Mouse (Mus musculus) embryonic fibroblast, embryonic 13.5 days (primary cell): ENCODE data around the gene Gm49366. TPM values are rescaled to one million over a fixed set of nuclear protein-coding genes. Genes with fewer than 3 reads are reported as not detected.
A peak's percentile ranks its signal among the peaks of the same experiment; 100 is the strongest.
"Not testable (repeated sequence)": the region's sequence is repeated elsewhere in the genome, so short reads cannot be mapped to it uniquely, and the experiment has no call there.

Source experiments
- H3K27ac ChIP-seq: 2 replicates; pipeline ENCODE4 v1.5.1; 2012; ENCODE audit warnings: low read length, control low read depth, inconsistent platforms; ENCODE audit not compliant: insufficient read depth
- H3K4me1 ChIP-seq: 2 replicates; pipeline ENCODE4 v1.6.1; 2011; ENCODE audit warnings: low read length; ENCODE audit not compliant: control insufficient read depth, insufficient read depth
- H3K4me3 ChIP-seq: 2 replicates; pipeline ENCODE4 v1.5.1; 2011; ENCODE audit warnings: mild to moderate bottlenecking, control low read depth, low read length; ENCODE audit not compliant: insufficient read depth
- CTCF ChIP-seq: IDR thresholded peaks from 2 replicates; pipeline ENCODE4 v1.5.1; 2011; ENCODE audit warnings: mild to moderate bottlenecking, control low read depth, low read length, moderate library complexity, borderline replicate concordance; ENCODE audit not compliant: insufficient read depth
- POLR2A ChIP-seq: IDR thresholded peaks from 2 replicates; pipeline ENCODE4 v1.6.1; 2011; ENCODE audit warnings: low read depth, mild to moderate bottlenecking, control low read depth, low read length, moderate library complexity
- polyA plus RNA-seq: library from polyadenylated mRNA; stranded (reverse); fragments of >200 nt; gene quantifications from 2 replicates; pipeline ENCODE4 v1.2.4, GENCODE M21; 2011; ENCODE audit warnings: low read depth; ENCODE audit not compliant: missing spikeins, insufficient read length

Gm49366 gene
- not detected in 2 replicates for polyA plus RNA-seq

DNA sequence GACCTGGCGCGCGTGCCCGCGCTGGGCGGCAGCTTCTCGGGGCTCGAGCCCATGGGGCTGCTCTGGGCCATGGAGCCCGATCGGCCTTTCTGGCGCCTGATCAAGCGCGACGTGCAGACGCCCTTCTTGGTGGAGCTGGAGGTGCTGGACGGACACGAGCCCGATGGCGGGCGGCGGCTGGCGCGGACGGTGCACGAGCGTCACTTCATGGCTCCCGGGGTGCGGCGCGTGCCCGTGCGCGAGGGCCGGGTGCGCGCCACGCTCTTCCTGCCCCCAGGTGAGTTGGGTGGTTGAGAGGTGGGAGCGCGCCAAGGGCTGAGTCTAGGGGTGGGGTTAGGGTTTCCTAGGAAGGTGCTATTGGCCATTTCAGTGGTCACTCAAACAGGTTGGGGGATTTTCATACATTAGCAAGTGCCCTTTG is at the start of gene Gm49366:
Gene Gm49366 (plus strand): TSS at position 245 of the 421 bp plus-strand sequence.
- peak within 1 kb of the TSS; percentile 12 for H3K4me3 ChIP-seq
- H3K4me1 ChIP-seq, H3K27ac ChIP-seq: not testable (repeated sequence)

DNA sequence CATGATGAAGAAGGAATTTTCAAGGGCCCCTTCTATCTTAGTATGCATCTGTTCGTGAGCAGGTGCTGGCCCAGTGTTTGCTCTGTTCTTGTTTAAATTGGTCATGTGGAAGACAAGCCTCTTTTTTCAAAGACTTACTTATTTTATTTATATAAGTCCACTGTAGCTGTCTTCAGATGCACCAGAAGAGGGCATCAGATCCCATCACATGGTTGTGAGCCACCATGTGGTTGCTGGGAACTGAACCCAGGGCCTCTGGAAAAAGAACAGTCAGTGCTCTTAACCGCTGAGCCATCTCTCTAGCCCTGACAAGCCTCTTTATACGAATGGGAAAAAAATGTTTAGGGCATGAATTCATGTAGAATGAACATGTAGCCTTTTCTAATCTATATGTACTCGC is 49.4 kb upstream of the Gm49366 start:
- H3K4me1 ChIP-seq: peaks cover 2% of the 10 kb centered on the region; the same call in 1 of the 2 replicates
- H3K27ac ChIP-seq: no peak overlapping the region
- TF ChIP-seq CTCF: no peak
- no peak for TF ChIP-seq POLR2A
- H3K4me3 ChIP-seq: no peak overlapping the region

DNA sequence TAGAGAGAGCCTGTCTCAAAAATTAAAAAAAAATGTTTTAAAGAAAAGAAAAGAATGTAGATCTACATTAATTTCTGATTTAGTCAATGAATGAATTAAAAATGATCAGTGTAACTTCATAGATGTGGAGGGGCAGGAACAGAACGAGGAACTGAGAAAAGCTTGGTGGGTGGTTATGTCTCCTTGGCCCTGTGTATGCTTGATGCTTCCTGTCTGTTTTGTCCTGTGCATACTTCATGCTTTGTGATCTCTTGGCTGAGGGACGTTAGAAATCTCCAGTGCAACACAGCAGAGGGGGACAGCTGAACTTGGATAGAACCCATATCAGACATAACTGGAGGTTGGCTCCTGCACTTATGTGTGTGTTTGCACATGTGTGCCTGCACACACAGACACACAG is 41.5 kb upstream of the Gm49366 start:
- Histone ChIP-seq H3K27ac (no peak overlapping the region), H3K4me3 (no peak overlapping the region), H3K4me1 (no peaks in the 10 kb centered on the region; the same call in 1 of the 2 replicates)
- TF ChIP-seq POLR2A (no peak), CTCF (no peak)

DNA sequence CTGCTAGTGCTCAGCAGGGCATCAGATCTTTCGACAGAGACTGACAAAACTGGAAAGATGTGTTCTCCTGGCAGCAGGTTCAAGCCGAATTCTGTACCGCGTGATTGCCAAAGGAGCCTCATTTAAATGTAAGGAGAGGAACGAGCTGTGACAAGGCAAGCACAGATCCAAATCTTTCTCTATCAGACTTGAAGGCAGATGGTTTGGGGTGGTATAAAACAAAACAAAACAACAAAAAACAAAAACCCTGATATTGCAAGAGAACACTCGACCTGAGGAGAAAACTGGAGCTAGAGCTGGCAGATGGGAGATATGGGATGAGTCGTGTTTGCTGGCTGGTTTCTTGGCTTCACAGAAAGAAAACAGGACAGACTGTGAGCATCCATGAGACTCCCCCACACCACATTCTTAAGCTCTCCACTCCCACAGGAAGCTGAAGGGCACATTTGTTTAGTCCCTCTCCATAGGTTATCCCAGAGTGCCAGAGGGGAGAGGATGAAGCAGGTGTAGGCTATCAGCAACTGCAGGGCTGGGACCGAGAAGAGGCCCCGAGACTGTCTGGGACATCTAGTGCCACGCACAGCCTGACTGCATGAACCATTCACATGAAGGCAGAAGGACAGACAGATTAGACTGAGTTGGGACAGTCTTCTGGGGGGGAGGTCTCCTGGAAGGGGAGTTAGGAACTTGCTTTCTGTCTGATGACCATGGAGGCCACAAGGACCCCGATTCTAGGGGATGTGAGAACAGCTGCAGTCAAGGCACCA is 40.2 kb upstream of the Gm49366 start:
- no peaks in the 10 kb centered on the region; the same call in 1 of the 2 replicates for H3K4me1 ChIP-seq

DNA sequence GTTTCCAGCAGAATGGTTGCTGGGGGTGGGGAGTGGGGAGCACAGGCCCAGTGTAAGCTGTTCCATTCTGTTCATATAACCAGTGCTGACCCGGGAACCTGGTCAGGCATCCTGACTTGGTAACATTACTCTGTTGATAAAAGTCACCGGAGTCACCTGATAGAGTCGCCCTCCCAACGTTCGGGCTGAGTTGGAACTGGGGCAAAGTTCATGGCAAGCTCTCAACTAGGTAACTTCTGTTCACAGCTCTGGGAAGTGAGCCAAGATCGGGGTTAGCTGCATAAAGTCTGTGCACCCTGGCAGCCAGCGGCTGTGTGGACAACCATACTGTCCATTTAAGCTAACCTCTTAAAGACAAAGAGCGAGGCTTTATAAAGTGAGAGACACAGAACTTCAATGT is 39.5 kb upstream of the Gm49366 start:
- not testable (repeated sequence) for H3K4me1 ChIP-seq, H3K27ac ChIP-seq

More for the DNA sequence above, 40.2 kb upstream of the Gm49366 start:
- no peak overlapping the region for H3K27ac ChIP-seq
- TF ChIP-seq CTCF (no peak), POLR2A (no peak)
- H3K4me3 ChIP-seq: no peak overlapping the region

DNA sequence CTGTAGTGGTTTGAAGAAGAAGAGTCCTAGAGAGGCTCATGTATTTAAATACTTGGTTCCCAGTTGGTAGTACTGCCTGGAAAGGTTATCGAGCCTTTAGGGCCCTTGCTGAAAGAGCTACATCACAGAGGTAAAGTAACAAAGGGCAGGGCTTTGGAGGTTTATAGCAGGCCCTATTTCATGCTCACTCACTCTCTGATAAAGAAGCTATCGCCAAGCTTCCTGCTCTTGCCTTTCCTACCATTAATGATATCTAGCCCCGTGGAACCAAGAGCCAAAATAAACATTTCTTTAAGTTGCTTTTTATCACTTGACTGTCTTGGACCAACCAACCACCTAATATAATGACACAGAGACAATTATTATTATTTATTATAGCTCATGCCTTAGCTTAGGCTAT is 38.3 kb upstream of the Gm49366 start:
- no peak overlapping the region for H3K27ac ChIP-seq
- H3K4me1 ChIP-seq: no peaks in the 10 kb centered on the region; the same call in 1 of the 2 replicates
- no peak for TF ChIP-seq POLR2A
- no peak overlapping the region for H3K4me3 ChIP-seq

More for the DNA sequence above, 39.5 kb upstream of the Gm49366 start:
- H3K4me3 ChIP-seq: not testable (repeated sequence)

DNA sequence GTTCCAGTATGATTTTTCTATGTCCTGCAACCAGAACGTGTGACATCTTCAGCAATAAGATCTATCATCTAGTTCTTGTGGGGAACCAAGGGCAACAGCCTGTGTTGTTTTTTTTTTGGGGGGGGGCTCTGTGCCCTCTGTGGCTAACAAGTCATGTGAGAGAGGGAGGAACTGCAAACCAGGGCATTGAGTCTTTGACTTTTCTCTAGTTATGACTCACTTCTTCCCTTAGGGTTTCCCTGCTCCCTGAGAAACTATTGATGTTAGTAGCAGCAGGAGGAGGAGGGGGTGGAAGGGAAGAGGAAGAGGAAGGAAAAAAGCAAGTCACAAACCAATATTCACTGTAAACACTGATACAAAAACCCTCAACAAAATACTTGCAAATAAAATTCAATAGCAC is 34.9 kb upstream of the Gm49366 start:
- TF ChIP-seq CTCF (no peak), POLR2A (no peak)
- Histone ChIP-seq H3K4me1 (no peaks in the 10 kb centered on the region), H3K27ac (no peak overlapping the region), H3K4me3 (no peak overlapping the region)

DNA sequence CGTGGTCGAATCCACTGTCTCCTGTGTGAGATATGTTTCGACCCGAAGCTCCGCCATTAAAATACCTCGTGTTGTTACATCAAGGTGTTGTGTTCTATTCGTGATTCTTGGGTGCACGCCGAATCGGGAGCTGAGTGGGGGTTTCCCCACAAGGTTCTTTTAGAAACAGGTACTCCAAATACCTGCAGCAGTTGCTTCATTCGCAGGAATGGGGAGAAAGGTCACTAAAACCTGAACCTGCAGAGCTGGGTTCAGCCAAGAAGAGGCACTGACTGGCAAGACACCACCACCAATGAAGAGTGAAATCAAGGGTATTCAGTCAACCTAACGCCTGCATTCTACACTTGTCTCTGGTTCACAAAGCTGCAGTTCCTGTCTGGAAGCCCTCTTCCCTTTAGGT is 30.5 kb upstream of the Gm49366 start:
- Histone ChIP-seq H3K4me1 (no peaks in the 10 kb centered on the region), H3K4me3 (no peak overlapping the region), H3K27ac (no peak overlapping the region)
- no peak for TF ChIP-seq CTCF
- TF ChIP-seq POLR2A: no peak

DNA sequence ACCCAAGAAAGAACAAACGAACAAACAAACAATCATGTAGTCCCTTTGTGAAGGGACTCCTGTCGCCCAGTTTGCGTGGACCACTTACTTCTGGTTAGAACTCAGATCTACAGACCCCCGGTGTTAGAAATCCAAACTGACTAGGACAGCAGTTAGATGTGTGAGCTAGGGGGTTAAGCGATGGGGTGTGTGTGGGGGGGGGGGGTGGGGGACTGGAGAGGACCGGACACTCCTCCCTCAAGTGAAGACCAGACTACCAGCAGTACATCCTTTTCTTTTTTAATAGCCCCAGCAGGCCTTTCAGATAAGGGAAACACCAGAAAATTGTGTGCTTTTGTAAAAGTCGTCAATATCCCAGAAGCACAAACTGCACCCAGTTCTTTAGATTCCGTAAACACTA is 30.0 kb upstream of the Gm49366 start:
- no peaks in the 10 kb centered on the region for H3K4me1 ChIP-seq
- TF ChIP-seq POLR2A (no peak), CTCF (no peak)
- no peak overlapping the region for H3K27ac ChIP-seq
- H3K4me3 ChIP-seq: peak overlapping the region; percentile 26; the same call in 1 of the 2 replicates

DNA sequence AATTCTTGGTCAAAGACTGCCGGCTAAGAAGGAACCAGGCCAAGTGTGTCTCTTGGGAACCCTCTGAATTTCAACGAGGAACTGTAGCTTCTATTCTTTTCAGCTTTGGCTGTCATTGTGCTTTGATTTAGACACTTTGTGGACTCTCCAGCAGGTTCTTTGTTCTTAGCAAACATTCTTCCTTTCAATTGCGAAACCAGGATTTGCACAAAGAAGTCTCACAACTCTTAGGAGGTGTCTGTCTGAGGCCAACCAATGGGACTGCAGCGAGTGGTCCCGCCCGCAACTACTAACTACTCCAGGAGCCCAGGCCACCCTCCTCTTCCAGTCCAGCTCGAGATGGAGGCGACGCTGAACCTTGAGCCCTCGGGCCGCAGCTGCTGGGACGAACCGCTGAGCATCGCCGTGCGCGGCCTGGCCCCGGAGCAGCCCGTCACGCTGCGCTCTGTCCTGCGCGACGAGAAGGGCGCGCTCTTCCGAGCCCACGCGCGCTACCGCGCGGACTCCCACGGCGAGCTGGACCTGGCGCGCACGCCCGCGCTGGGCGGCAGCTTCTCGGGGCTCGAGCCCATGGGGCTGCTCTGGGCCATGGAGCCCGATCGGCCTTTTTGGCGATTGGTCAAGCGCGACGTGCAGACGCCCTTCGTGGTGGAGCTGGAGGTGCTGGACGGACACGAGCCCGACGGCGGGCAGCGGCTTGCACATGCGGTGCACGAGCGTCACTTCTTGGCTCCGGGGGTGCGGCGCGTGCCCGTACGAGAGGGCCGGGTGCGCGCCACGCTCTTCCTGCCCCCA is 29.4 kb upstream of the Gm49366 start, which contains the start of gene Acot1:
Gene Acot1 (plus strand): TSS at position 320 of the 795 bp plus-strand sequence.
- not testable (repeated sequence) for H3K27ac ChIP-seq, H3K4me1 ChIP-seq
- TF ChIP-seq POLR2A: peak; percentile 68
- H3K4me3 ChIP-seq: peak within 1 kb of the TSS; percentile 26

DNA sequence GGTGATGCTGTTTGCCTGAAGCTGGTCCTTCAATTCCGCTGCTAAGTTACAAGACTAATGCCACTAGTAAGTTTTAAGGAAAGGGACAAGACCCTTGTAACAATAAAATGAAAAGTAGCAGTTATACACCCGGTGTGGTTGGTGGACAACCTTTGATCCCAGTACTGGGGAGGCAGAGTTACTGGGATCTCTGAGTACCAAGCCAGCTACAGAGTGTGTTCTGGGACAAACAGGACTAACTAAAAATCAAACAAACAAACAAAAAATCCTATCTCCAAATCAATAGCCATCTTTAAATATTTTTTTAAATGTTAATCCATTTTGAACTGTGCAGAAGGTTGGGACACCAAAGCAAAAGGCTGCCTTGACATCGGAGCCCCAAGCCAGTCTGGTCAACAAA is 28.5 kb upstream of the Gm49366 start:
- no peak for TF ChIP-seq POLR2A
- no peak for TF ChIP-seq CTCF
- Histone ChIP-seq H3K4me3 (no peak overlapping the region), H3K4me1 (no peaks in the 10 kb centered on the region), H3K27ac (no peak overlapping the region)
